Mouse (Mus musculus): ENCODE measurements around the gene Steap3. TPM values are rescaled to one million over a fixed set of nuclear protein-coding genes. Genes with fewer than 3 reads are reported as not detected.

Gene Steap3
- polyA plus RNA-seq, 2 experiments from 2014 or later: not detected

DNA sequence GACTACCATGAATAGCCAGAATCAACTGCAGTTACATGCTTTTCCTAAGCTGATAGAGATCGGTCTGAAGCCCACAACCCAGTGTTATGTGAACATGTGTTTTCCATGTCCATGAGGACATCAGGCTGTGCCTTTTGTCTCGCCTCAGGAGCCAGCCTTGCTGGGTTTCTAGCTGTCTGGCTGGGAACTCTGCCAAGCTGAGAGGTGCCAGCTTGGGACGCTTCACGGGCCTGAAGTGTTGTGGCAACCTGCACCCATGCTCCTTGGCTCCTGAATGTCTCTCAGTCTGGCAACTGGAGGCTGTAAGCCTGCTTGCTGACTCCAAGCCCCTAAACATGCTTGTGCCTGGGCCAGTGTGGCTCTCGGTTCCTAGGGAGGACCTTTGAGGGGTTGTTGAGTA lies 130.0 kb downstream of the Steap3 start:
- no peak for ATAC-seq

Other genes with a start within 250 kb of the Steap3 start
- 1 to 10 TPM in 1 of 2 experiments, under 1 TPM in 1; 0.98 to 2.2 TPM for gene Tmem37, start 198.6 kb downstream of the Steap3 start, polyA plus RNA-seq (2017; shearing (Covaris generic))
- 100 to 1,000 TPM; 123 to 132 TPM for gene Dbi, start 151.6 kb downstream of the Steap3 start, polyA plus RNA-seq (2017; shearing (Covaris generic))
- gene 3110009E18Rik, start 151.5 kb downstream of the Steap3 start, polyA plus RNA-seq (2017; shearing (Covaris generic)): 10 to 100 TPM; 21.6 to 30.4 TPM
- not detected for gene C1ql2, start 67.9 kb upstream of the Steap3 start, polyA plus RNA-seq (2017; shearing (Covaris generic))
- under 1 TPM in 1 of 2 experiments, not detected in 1; 0.85 TPM for gene Marco, start 232.3 kb upstream of the Steap3 start, polyA plus RNA-seq (2017; shearing (Covaris generic))